Mouse (Mus musculus) adrenal gland (tissue): ENCODE results near the gene Taf6l.

Source experiments
- intact Hi-C: fragments of 180-260 bp; cut with DNase I; formaldehyde crosslinking; loops from one replicate; pipeline ENCODE4 v1.15.1; 2025
- long read RNA-seq, 2 experiments: library from polyadenylated mRNA; unstranded; transcript quantifications; one replicate each; pipeline ENCODE4 v2.0.0; 2020; ENCODE audit warnings: borderline replicate concordance in 1 of 2; ENCODE audit not compliant: insufficient replicate concordance in 1 of 2

Taf6l gene
- long read RNA-seq, experiment 1, transcript Taf6l-205 (12 exons, 2,065 nt): major isoform, 9 of 13 reads
- long read RNA-seq, experiment 1, partial matches to known transcripts: 1 of 13 reads
- long read RNA-seq, experiment 1, other reads (novel, unspliced or antisense): 1 of 13 reads
- long read RNA-seq, experiment 2, transcript Taf6l-205 (12 exons, 2,065 nt): major isoform, 15 of 22 reads
- long read RNA-seq, experiment 2, partial matches to known transcripts: 2 of 22 reads
- long read RNA-seq, experiment 2, other reads (novel, unspliced or antisense): 4 of 22 reads

DNA sequence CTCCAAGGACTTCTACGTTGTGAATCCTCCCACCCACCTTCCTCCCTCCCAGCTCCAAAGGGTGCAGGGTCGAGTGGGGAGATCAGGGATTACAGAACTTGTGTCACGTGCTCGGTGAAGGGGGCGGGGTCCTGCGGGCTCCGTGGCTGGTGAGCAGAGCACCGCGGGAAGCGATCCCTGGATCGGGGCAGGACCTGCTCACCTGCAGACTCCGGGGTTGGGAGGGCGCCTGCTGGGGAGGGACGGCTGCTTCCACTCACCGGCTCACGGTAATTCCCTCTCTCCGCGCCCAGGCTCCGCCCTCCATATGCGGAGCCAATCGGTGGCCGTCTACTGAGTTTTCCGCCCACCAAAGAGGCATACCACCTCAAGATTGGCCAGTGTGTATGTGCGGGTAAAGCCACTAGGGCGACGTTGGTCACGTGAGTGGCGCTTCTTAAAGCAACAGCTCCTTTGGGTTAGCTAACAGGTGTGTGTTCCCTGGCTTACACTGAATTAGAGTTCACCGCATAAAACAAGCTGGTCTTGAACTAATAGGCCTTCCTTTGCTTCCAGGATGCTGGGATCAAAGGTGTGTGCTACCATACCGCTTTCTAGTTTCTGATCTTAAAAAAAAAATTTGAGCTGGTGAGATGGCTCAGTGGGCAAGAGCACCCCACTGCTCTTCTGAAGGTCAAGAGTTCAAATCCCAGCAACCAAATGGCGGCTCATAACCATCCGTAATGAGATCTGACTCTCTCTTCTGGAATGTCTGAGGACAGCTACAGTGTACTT is at the start of gene Taf6l:
Taf6l (minus strand) TSS at position 410 of the 774 bp plus-strand sequence.
- intact Hi-C loops: no loop called here

GRCm38 (mm10) chr19:8832971-8833370 is 46.8 kb upstream of the Taf6l start:
- intact Hi-C loops: loop anchor here (5.0 kb wide), 1 partner anchor 119 kb away; the partner anchor contains the start of gene Tut1

- intact Hi-C loops: loop anchor here (5.0 kb wide), 1 partner anchor 121 kb away; the partner anchor contains the start of gene Tut1
Measured at GRCm38 (mm10) chr19:8831262-8831661, 45.0 kb upstream of the Taf6l start.

- intact Hi-C loops: loop anchor here (5.0 kb wide), 1 partner anchor 122 kb away; the partner anchor contains the start of gene Tut1
Measured at GRCm38 (mm10) chr19:8830664-8831063, 44.4 kb upstream of the Taf6l start.

GRCm38 (mm10) chr19:8829660-8830059 is 43.4 kb upstream of the Taf6l start, which contains the start of gene AC129217.1:
Gene AC129217.1, plus strand, starts transcription at chr19:8829773.
- intact Hi-C loops: loop anchor here (5.0 kb wide), 1 partner anchor 123 kb away; the partner anchor contains the start of gene Tut1

- intact Hi-C loops: no loop called here
Measured at GRCm38 (mm10) chr19:8822696-8823095, 36.5 kb upstream of the Taf6l start.

DNA sequence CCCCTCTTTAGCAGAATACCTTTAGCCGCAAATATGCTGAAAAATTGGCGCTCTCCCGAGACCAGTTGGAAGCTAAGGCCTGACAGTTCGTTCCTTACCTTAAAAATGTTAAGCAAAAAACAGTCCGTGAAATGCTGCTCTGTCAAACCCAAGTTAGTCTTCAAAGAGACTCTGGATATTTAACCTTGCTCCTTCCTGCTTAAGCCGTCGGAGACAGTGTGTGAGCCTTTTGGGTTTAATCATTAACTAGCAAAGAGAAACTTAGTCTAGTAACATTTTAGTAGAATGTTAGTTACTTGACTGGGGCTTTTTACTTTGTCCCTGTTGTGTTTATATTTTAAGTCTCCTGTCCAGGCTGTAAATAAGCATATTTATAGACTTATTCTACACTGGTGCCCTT is 34.9 kb upstream of the Taf6l start:
- intact Hi-C loops: no loop called here

- intact Hi-C loops: no loop called here
Measured at GRCm38 (mm10) chr19:8820424-8820956, 34.3 kb upstream of the Taf6l start.

GRCm38 (mm10) chr19:8819596-8820423 is 33.6 kb upstream of the Taf6l start, which contains the start of gene Hnrnpul2:
Gene Hnrnpul2, plus strand, starts transcription at chr19:8820010.
- intact Hi-C loops: loop anchor here (5.0 to 10.0 kb wide), 2 partner anchors 48 to 65 kb away; partner anchors contain the start of genes Nxf1, Tmem179b and Tmem223

GRCm38 (mm10) chr19:8818801-8819595 is 32.8 kb upstream of the Taf6l start, which contains the start of gene Ttc9c:
Gene Ttc9c, minus strand, starts transcription at chr19:8819333.
- intact Hi-C loops: loop anchor here (5.0 to 10.0 kb wide), 2 partner anchors 47 to 64 kb away; partner anchors contain the start of genes Nxf1, Tmem179b and Tmem223

GRCm38 (mm10) chr19:8818301-8818798 is 32.1 kb upstream of the Taf6l start:
- intact Hi-C loops: loop anchor here (5.0 to 10.0 kb wide), 2 partner anchors 46 to 64 kb away; partner anchors contain the start of genes Nxf1, Tmem179b and Tmem223

- intact Hi-C loops: loop anchor here (5.0 to 10.0 kb wide), 2 partner anchors 45 to 62 kb away; partner anchors contain the start of genes Nxf1, Tmem179b and Tmem223
Measured at GRCm38 (mm10) chr19:8817001-8817400, 30.8 kb upstream of the Taf6l start.

DNA sequence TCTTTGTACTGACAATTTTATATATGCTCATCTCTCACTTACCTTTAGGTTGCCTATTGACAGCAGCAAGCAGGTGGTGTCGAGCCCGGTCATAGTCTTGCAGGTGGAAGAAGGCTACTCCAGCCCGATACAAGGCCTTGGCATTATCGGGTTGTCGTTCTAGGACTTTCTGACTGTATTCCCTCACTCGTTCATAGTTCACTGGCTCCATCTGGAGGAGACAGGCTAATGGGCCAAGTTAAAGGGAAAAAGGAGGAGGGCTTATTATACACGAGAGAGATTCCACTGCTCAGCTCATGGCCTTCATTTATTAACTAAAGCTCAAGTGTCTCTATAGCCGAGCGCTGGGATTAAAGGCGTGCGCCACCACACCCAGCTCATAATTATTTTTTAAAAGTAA is 29.6 kb upstream of the Taf6l start:
- intact Hi-C loops: loop anchor here (5.0 to 10.0 kb wide), 2 partner anchors 44 to 61 kb away; partner anchors contain the start of genes Nxf1, Tmem179b and Tmem223

- intact Hi-C loops: no loop called here
Measured at GRCm38 (mm10) chr19:8806810-8807209, 20.6 kb upstream of the Taf6l start.

- intact Hi-C loops: no loop called here
Measured at GRCm38 (mm10) chr19:8803879-8804660, 17.9 kb upstream of the Taf6l start.

DNA sequence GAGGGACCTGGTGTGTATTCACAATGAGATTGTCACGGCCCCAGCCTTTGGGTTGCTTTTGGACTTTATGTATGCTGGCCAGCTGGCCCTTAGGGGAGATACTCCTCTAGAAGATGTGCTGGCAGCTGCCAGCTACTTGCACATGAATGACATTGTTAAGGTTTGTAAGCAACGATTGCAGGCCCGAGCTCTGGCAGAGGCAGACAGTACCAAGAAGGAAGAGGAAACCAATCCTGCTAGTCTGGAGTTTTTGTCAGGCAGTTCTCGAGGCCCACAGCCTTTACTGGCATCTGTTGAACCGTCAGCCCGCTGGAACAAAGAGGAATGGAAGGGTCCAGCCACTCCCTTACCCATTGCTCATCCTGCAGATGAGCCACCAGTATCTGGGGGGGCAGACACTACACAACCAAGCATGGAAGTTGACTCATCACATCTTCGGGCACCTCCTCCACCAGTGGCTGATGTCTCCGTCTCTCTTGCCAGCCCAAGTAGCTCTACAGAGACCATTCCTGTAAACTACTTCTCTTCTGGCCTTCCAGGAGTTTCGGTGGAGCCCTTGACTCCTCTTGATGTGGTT is 17.1 kb upstream of the Taf6l start:
- intact Hi-C loops: no loop called here

DNA sequence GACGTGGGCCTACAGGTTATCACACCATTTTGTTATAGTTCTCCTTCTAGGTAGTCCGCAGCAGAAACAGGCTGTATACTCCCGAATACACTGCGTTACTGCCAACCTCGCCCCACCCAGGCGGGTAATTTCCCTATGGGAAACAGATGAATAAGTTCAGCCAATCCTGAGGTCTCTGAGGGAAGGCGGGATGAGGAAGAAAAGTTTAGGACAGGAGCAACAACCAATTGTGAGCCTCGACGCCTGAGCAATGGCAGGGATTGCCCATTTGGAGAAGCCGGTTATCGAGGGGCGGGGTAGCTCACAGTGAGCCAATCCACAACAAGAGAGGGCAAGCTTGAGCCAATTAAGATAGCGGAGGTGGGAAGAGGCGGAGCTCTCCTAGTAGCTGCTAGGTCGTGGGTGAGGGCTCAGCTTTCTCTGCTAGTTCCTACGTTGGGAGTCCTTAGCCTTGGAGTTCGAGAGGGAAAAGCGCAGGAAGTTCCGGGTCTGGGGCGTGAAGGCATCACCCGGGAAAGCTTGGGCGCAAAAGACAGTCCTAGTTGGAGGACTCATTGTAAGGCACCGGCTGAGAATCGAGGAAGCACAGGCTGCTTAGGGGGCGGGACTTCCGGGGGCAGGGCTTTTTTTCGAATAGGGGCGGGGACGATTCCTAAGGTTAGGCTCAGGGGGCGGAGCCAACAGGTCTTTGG is 16.1 kb upstream of the Taf6l start, which contains the start of gene Zbtb3:
Zbtb3 (plus strand) TSS at position 426 of the 692 bp plus-strand sequence.
- intact Hi-C loops: no loop called here
